Mouse (Mus musculus) heart, embryonic 11.5 days (tissue): ENCODE measurements around the gene Pdzd2. TPM values are rescaled to one million over a fixed set of nuclear protein-coding genes. Genes with fewer than 3 reads are reported as not detected.

Experiments used
- ATAC-seq: fragments of 200-750 bp; cut with Nextera tagmentation; replicated peaks from 2 replicates; pipeline ENCODE4 v1.8.0; 2017; ENCODE audit warnings: moderate library complexity; ENCODE audit not compliant: insufficient number of reproducible peaks, low FRiP score, low TSS enrichment
- H3K27ac ChIP-seq: fragments of 300-500 bp; sonication (generic); 2 replicates; pipeline ENCODE4 v1.5.1; 2014; ENCODE audit warnings: mild to moderate bottlenecking, low read depth, low read length
- H3K27me3 ChIP-seq: fragments of 300-500 bp; sonication (generic); 2 replicates; pipeline ENCODE4 v1.6.1; 2014; ENCODE audit warnings: mild to moderate bottlenecking, low read length, mixed read lengths; ENCODE audit not compliant: control insufficient read depth, insufficient read depth
- H3K36me3 ChIP-seq: fragments of 300-500 bp; sonication (generic); 2 replicates; pipeline ENCODE4 v1.6.1; 2014; ENCODE audit warnings: mild to moderate bottlenecking, low read length, moderate library complexity, mixed read lengths; ENCODE audit not compliant: control insufficient read depth, insufficient read depth
- H3K4me1 ChIP-seq: fragments of 300-500 bp; sonication (generic); 2 replicates; pipeline ENCODE4 v1.6.1; 2014; ENCODE audit warnings: low read length; ENCODE audit not compliant: control insufficient read depth, insufficient read depth
- H3K4me2 ChIP-seq: fragments of 300-500 bp; sonication (generic); 2 replicates; pipeline ENCODE4 v1.6.1; 2014; ENCODE audit warnings: mild to moderate bottlenecking, moderate library complexity
- H3K4me3 ChIP-seq: fragments of 300-500 bp; sonication (generic); 2 replicates; pipeline ENCODE4 v1.5.1; 2014; ENCODE audit warnings: low read depth, low read length
- H3K9ac ChIP-seq: fragments of 300-500 bp; sonication (generic); 2 replicates; pipeline ENCODE4 v1.6.1; 2014; ENCODE audit warnings: mild to moderate bottlenecking, low read depth, low read length, moderate library complexity
- H3K9me3 ChIP-seq: fragments of 300-500 bp; sonication (generic); replicated peaks from 2 replicates; pipeline ENCODE4 v1.6.1; 2016; ENCODE audit warnings: low read length; ENCODE audit not compliant: control insufficient read depth
- WGBS: fragments of 180-500 bp; shearing (Covaris S2); extraction: QIAGEN DNeasy Blood & Tissue Kit; methylation state at CpG from one replicate; pipeline ENCODE4 v1.1.7; 2014; ENCODE audit not compliant: insufficient replicate concordance; 5-methylcytosine and 5-hydroxymethylcytosine counted together
- polyA plus RNA-seq: library from polyadenylated mRNA; unstranded; fragments of >200 nt; fragmentation: Nextera tagmentation; extraction: Ambion mirVana; gene quantifications from 2 replicates; pipeline ENCODE4 v1.2.1, GENCODE M21; 2014

The Pdzd2 gene
- polyA plus RNA-seq, 1 experiment from 2014 or later, result 12.5 TPM

GRCm38 (mm10) chr15:12322676-12323402 is 416.9 kb downstream of the Pdzd2 start:
- no peaks in the 10 kb centered on the region for H3K9me3 ChIP-seq
- no peak for ATAC-seq
- peak overlapping the region; percentile 99 for H3K9ac ChIP-seq
- peak overlapping the region; percentile 100 for H3K4me3 ChIP-seq
- 0 out of 2 replicates have a peak, but pooled peaks cover 2% of the 10 kb centered on the region for H3K27me3 ChIP-seq
- no peaks in the 10 kb centered on the region for H3K36me3 ChIP-seq
- H3K4me2 ChIP-seq, result peak overlapping the region; percentile 86
- WGBS, result 13% methylated on average over 9 of the region's 9 CpGs
- no peak overlapping the region for H3K27ac ChIP-seq
- H3K4me1 ChIP-seq, result peaks cover 6% of the 10 kb centered on the region

- Histone ChIP-seq H3K4me2 (peak within 1 kb of the TSS; percentile 86), H3K27ac (peak within 1 kb of the TSS; percentile 96), H3K9me3 (no peaks in the 10 kb centered on the region), H3K4me1 (peaks cover 6% of the 10 kb centered on the region), H3K4me3 (peak within 1 kb of the TSS; percentile 100), H3K9ac (peak within 1 kb of the TSS; percentile 99), H3K27me3 (0 out of 2 replicates have a peak, but pooled peaks cover 2% of the 10 kb centered on the region), H3K36me3 (no peaks in the 10 kb centered on the region)
- peak; percentile 26; the same call in 1 of the 2 replicates for ATAC-seq
- under 1% methylated on average over 57 of the region's 70 CpGs for WGBS
Measured at GRCm38 (mm10) chr15:12321788-12322621, 417.7 kb downstream of the Pdzd2 start, which contains the start of gene 1810049J17Rik. Gene 1810049J17Rik, minus strand, starts transcription at chr15:12321899.

DNA sequence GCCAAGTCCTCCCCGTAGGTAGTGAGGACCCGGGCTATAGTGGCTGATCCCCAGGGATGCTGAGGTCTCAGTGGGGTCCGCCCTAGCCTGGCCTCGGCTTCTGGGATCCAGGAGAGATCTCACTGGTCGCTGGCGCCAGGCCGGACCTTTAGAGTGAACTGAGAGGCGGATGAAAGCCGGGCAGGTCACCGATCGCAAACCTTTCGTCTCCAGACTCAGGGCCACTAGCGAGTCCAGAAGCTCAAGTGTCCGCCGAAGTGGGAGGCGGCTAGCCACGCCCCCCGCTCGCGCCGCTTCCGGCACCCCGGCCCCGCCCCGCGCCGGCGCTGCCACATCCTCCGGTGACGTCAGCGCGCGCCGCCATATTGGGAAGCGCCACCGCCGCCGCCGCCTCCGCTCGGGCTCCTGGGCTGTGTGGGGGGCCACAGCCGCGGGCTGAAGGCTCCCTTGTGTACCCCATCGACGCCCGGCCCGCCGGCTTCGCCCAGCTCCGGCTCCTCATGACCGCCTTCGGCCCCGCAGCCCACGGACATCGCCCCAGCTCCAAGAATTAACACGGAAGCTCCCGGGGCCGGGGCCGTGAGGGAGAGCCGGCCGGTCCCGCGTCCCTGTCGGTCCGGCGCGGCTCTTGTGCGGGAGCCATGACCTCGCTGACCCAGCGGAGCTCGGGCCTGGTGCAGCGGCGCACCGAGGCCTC is 418.5 kb downstream of the Pdzd2 start, which contains the start of gene Golph3:
Gene Golph3 (plus strand): TSS at position 360 of the 697 bp plus-strand sequence.
- peak within 1 kb of the TSS; percentile 96 for H3K27ac ChIP-seq
- peak; percentile 87 for ATAC-seq
- 0 out of 2 replicates have a peak, but pooled peaks cover 2% of the 10 kb centered on the region for H3K27me3 ChIP-seq
- no peaks in the 10 kb centered on the region for H3K36me3 ChIP-seq
- peaks cover 6% of the 10 kb centered on the region for H3K4me1 ChIP-seq
- H3K4me2 ChIP-seq, result peak within 1 kb of the TSS; percentile 86
- peak within 1 kb of the TSS; percentile 100 for H3K4me3 ChIP-seq
- H3K9ac ChIP-seq, result peak within 1 kb of the TSS; percentile 99
- no peaks in the 10 kb centered on the region for H3K9me3 ChIP-seq
- under 1% methylated on average over 73 of the region's 74 CpGs for whole genome bisulfite sequencing

GRCm38 (mm10) chr15:12320441-12321090 is 419.2 kb downstream of the Pdzd2 start:
- Histone ChIP-seq H3K9ac (peak overlapping the region; percentile 99), H3K9me3 (no peaks in the 10 kb centered on the region), H3K4me3 (peak overlapping the region; percentile 100), H3K27me3 (0 out of 2 replicates have a peak, but pooled peaks cover 2% of the 10 kb centered on the region), H3K27ac (peak overlapping the region; percentile 96), H3K4me2 (peak overlapping the region; percentile 86), H3K4me1 (peaks cover 6% of the 10 kb centered on the region), H3K36me3 (no peaks in the 10 kb centered on the region)
- WGBS, result 6% methylated on average over 22 of the region's 22 CpGs
- peak; percentile 53 for ATAC-seq

- Histone ChIP-seq H3K27me3 (0 out of 2 replicates have a peak, but pooled peaks cover 2% of the 10 kb centered on the region), H3K4me3 (peak overlapping the region; percentile 100; the same call in 1 of the 2 replicates), H3K4me2 (peak overlapping the region; percentile 86; the same call in 1 of the 2 replicates), H3K4me1 (peaks cover 6% of the 10 kb centered on the region), H3K27ac (no peak overlapping the region), H3K9ac (no peak overlapping the region), H3K9me3 (no peaks in the 10 kb centered on the region), H3K36me3 (no peaks in the 10 kb centered on the region)
- ATAC-seq, result no peak
- WGBS, result 44% methylated on average over 5 of the region's 5 CpGs
Measured at GRCm38 (mm10) chr15:12319889-12320288, 419.8 kb downstream of the Pdzd2 start.

GRCm38 (mm10) chr15:12318451-12318850 is 421.3 kb downstream of the Pdzd2 start:
- WGBS, result 77% methylated on average over 8 of the region's 8 CpGs
- Histone ChIP-seq H3K4me2 (no peak overlapping the region), H3K27me3 (0 out of 2 replicates have a peak, but pooled peaks cover 2% of the 10 kb centered on the region), H3K27ac (no peak overlapping the region), H3K9me3 (no peaks in the 10 kb centered on the region), H3K9ac (no peak overlapping the region), H3K4me1 (no peaks in the 10 kb centered on the region; the same call in 1 of the 2 replicates), H3K36me3 (no peaks in the 10 kb centered on the region), H3K4me3 (no peak overlapping the region)
- ATAC-seq, result no peak

DNA sequence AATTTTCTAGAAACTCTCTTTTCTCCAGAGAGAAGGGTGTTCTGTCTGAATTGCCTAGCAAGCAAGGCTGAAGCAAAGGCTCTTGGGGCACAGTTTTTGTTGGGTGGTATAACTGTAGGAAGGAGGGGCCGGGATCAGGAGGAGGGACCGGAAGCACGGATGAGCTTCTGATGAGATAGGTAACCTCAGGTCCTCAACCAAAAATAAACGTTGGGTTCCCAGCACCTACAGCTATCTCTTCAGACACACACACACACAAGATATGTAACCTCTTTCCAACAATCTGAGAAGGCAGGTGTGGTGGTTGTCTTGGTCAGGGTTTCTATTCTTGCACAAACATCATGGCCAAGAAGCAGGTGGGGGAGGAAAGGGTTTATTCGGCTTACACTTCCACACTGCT is 422.4 kb downstream of the Pdzd2 start:
- 75% methylated on average over 5 of the region's 5 CpGs for WGBS
- H3K9ac ChIP-seq, result no peak overlapping the region
- H3K4me3 ChIP-seq, result no peak overlapping the region
- H3K4me1 ChIP-seq, result no peaks in the 10 kb centered on the region
- no peak overlapping the region for H3K27ac ChIP-seq
- no peaks in the 10 kb centered on the region for H3K36me3 ChIP-seq
- no peak overlapping the region for H3K4me2 ChIP-seq
- H3K9me3 ChIP-seq, result no peaks in the 10 kb centered on the region
- ATAC-seq, result no peak
- H3K27me3 ChIP-seq, result 0 out of 2 replicates have a peak, but pooled peaks cover 2% of the 10 kb centered on the region
